Mouse (Mus musculus): ENCODE data around the gene Ube2l3. TPM values are rescaled to one million over a fixed set of nuclear protein-coding genes. Genes with fewer than 3 reads are reported as not detected.

Ube2l3 gene
- total and polyA plus RNA-seq, 2 experiments from 2014 or later = 108 to 310 TPM

DNA sequence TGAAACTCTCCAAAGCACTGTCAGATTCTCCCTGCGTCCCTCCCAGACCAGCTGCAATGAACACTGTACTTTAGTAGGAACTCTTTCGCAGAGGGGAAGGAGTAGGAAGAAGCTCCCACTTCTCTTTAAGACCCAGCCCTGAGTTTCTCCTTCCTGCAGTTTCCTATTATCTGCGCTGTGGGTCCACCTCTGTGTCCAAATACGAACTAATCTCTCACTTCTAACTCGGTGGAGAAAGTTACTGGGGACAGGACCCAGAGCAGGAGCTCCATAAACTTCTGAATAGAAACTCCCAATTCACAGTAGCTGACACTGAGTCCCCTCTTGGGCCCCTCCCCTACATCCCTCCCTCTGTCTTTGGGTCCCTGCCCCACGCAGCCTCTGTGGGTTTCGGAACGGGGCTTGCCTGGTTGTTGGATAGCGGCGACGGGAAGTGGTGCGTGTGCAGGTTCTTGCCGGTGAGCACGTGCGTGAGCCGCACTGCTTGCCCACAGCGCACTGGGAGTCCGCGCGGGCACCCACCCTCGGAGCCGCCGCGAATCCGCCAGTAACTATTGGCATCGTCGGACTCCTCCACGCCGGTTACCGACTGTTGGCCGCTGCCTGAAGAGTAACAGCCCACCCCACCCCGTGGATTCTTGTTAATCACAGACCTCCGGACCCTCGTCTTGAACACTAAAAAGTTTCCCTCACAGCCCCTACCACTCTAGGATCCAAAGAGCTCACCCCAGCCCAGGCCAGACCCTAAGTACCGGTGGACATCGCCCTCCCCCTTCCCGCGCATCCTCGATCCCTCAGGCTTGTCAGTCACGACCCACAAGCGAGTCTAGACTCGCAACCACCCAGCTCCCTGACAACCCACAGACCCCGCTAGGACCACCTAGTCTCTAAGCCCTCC lies 71.0 kb downstream of the Ube2l3 start:
- Histone ChIP-seq H3K9ac (replicated peaks; ENCODE audit: low read length, poor library complexity, severe bottlenecking) (peak overlapping the region; percentile 64), H3K4me1 (ENCODE audit: insufficient read depth, low read length) (peaks cover 6% of the 10 kb centered on the region; the same call in 1 of the 2 replicates), H3K4me3 (ENCODE audit: low read depth, low read length) (peak overlapping the region; percentile 78), H3K27ac (ENCODE audit: low read depth, low read length) (no peak overlapping the region), H3K9me3 (ENCODE audit: low read length) (no peaks in the 10 kb centered on the region), H3K27me3 (ENCODE audit: insufficient read depth, low read length) (no peaks in the 10 kb centered on the region), H3K4me2 (ENCODE audit: low read depth, low read length, poor library complexity, severe bottlenecking) (peak overlapping the region; percentile 98), H3K36me3 (ENCODE audit: insufficient read depth, low read length) (no peaks in the 10 kb centered on the region)
- DNase-seq (ENCODE audit: low spot score) (no peak), ATAC-seq (ENCODE audit: low FRiP score) (peak; percentile 71)
- 2% methylated on average over 43 of the region's 43 CpGs for WGBS
- TF ChIP-seq CTCF (IDR thresholded peaks at IDR 0.05) = no peak; the same call in 1 of the 2 replicates

DNA sequence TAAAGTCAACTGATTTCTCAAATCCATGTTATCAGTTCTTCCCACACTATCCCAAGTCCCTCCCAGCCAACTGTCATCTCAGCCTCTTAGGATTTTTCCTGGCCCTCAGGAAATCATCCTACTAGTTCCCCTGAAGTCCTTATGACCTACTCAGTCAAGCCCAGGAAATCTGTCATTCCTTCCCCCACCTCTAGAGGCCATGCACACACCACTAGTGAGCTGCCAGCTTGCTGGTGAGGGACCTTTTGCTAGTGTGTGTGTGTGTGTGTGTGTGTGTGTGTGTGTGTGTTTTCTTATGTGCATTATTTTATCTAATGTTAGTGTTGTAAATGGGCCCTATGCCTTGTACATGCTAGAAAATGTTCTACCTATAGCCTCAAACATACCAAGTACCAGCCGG lies 75.2 kb downstream of the Ube2l3 start:
- Histone ChIP-seq H3K4me2 (ENCODE audit: low read depth, low read length, poor library complexity, severe bottlenecking) (no peak overlapping the region), H3K9ac (replicated peaks; ENCODE audit: low read length, poor library complexity, severe bottlenecking) (no peak overlapping the region), H3K4me3 (ENCODE audit: low read depth, low read length) (no peak overlapping the region), H3K4me1 (ENCODE audit: insufficient read depth, low read length) (peaks cover 10% of the 10 kb centered on the region; the same call in 1 of the 2 replicates), H3K9me3 (ENCODE audit: low read length) (no peaks in the 10 kb centered on the region), H3K27ac (ENCODE audit: low read depth, low read length) (no peak overlapping the region), H3K27me3 (ENCODE audit: insufficient read depth, low read length) (no peaks in the 10 kb centered on the region), H3K36me3 (ENCODE audit: insufficient read depth, low read length) (no peaks in the 10 kb centered on the region)
- ATAC-seq (ENCODE audit: low FRiP score) = no peak
- peak; percentile 31 for DNase-seq (ENCODE audit: low spot score)
- 95% methylated on average over 1 of the region's 1 CpGs for WGBS
- TF ChIP-seq CTCF (IDR thresholded peaks at IDR 0.05) = peak; percentile 64

DNA sequence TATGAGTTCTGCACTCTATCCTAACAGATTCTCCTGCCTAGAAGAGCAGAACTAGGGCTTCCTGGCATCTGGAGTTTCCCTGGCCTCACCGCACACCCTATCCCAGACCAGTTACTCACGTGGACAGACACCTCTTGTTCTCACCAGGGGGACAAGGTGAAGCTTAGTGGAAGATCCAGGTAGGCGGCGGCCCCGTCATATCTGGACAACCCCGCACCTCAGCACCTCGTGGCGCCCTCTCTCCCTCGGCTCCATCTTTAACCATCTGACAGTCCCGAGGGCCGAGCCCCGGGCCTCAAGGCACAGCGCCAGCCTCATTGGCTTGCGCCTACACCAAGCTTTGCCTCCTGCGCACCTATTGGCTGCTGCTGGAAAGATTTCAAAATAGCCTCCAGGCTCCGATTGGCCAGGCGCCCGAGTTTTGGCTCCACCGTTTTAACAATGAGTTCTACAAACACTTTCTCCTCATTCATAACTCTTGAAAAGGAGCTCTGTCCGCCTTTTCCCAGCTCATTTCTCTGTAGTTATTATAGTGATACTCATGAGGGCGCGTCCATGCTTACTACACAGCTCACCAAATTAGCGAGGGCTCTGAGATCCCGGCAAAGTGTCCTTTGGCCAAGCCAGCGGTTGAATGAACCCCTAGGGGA lies 77.5 kb downstream of the Ube2l3 start, which contains the start of gene 2610318N02Rik:
Gene 2610318N02Rik (minus strand): TSS at position 297 of the 650 bp plus-strand sequence.
- H3K9ac ChIP-seq (replicated peaks; ENCODE audit: low read length, poor library complexity, severe bottlenecking) = peak within 1 kb of the TSS; percentile 51
- H3K27me3 ChIP-seq (ENCODE audit: insufficient read depth, low read length) = no peaks in the 10 kb centered on the region

DNA sequence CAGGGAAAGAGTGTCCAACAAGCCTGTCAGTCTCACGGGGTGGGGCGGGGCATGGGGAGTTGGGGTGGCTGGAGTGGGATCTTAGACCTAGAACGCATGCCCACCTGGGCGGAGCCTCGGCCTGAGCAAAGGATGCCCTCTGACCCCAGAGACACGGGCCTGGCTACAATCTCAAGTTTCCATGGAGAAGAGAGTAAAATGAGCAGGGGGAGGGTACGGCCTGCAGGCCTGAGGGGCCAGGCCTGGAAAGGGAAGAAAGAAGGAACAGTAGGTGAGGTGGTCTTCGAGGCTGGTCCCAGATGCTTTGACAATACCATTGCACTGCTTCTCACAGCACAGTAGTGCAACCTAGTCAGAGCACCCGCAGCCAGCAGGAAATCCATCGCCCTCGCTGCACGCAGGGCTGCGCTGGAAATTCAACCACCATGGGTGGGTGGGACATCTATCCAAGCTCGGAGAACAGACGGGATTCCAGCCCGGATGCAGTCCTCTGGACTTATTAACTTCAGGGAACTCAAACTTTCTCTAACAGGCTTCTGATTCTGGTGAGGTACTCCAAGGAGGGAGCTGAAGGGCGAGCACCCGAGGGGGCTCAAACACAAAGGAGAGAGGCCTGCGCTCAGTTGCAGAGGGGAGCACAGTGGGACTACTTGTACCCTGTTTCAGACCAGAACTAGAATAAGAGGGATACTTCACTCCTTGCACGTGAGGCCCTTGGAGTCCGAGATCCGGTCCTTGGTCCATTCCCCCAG lies 78.2 kb downstream of the Ube2l3 start:
- no peak overlapping the region for H3K27ac ChIP-seq (ENCODE audit: low read depth, low read length)
- 3% methylated on average over 22 of the region's 22 CpGs for WGBS
- peak overlapping the region; percentile 58 for H3K4me2 ChIP-seq (ENCODE audit: low read depth, low read length, poor library complexity, severe bottlenecking)
- H3K4me1 ChIP-seq (ENCODE audit: insufficient read depth, low read length) = peaks cover 3% of the 10 kb centered on the region; the same call in 1 of the 2 replicates
- H3K36me3 ChIP-seq (ENCODE audit: insufficient read depth, low read length) = no peaks in the 10 kb centered on the region
- peak overlapping the region; percentile 51 for H3K9ac ChIP-seq (replicated peaks; ENCODE audit: low read length, poor library complexity, severe bottlenecking)
- no peak for TF ChIP-seq CTCF (IDR thresholded peaks at IDR 0.05)
- H3K9me3 ChIP-seq (ENCODE audit: low read length) = no peaks in the 10 kb centered on the region
- ATAC-seq (ENCODE audit: low FRiP score) = 0 out of 2 replicates have a peak, but pooled peaks have one; percentile 7
- no peaks in the 10 kb centered on the region for H3K27me3 ChIP-seq (ENCODE audit: insufficient read depth, low read length)
- H3K4me3 ChIP-seq (ENCODE audit: low read depth, low read length) = peak overlapping the region; percentile 36
- no peak for DNase-seq (ENCODE audit: low spot score)

More for the DNA sequence above, 77.5 kb downstream of the Ube2l3 start, which contains the start of gene 2610318N02Rik:
- H3K4me2 ChIP-seq (ENCODE audit: low read depth, low read length, poor library complexity, severe bottlenecking) = peak within 1 kb of the TSS; percentile 58
- no peak within 1 kb of the TSS for H3K27ac ChIP-seq (ENCODE audit: low read depth, low read length)
- WGBS = 1% methylated on average over 25 of the region's 25 CpGs
- peak within 1 kb of the TSS; percentile 36 for H3K4me3 ChIP-seq (ENCODE audit: low read depth, low read length)
- no peaks in the 10 kb centered on the region for H3K9me3 ChIP-seq (ENCODE audit: low read length)
- peak; percentile 87 for ATAC-seq (ENCODE audit: low FRiP score)
- TF ChIP-seq CTCF (IDR thresholded peaks at IDR 0.05) = peak; percentile 18; the same call in 1 of the 2 replicates
- H3K4me1 ChIP-seq (ENCODE audit: insufficient read depth, low read length) = peaks cover 3% of the 10 kb centered on the region; the same call in 1 of the 2 replicates
- DNase-seq (ENCODE audit: low spot score) = peak; percentile 91
- H3K36me3 ChIP-seq (ENCODE audit: insufficient read depth, low read length) = no peaks in the 10 kb centered on the region

DNA sequence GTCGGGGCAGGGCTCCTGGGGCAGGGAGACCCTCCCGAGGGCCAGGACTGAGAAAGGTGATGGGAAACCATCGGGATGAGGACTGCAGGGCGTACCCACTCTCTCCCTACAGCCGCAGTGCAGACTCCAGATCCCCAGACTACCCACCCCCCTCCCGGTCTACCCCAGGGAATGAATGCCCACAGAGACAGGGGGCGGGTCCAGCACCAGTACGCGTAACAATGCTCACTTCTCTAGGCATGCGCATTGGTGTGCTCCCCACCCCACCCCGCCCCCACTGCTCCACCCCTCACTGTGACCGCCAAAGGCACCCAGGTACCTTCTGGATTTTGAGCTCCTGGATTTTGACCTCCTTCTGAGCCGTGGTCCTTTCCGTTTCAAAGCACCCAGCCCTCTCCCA lies 80.9 kb downstream of the Ube2l3 start:
- H3K27ac ChIP-seq (ENCODE audit: low read depth, low read length) = no peak overlapping the region
- no peak for DNase-seq (ENCODE audit: low spot score)
- no peaks in the 10 kb centered on the region for H3K9me3 ChIP-seq (ENCODE audit: low read length)
- peaks cover 3% of the 10 kb centered on the region; the same call in 1 of the 2 replicates for H3K4me1 ChIP-seq (ENCODE audit: insufficient read depth, low read length)
- no peaks in the 10 kb centered on the region for H3K27me3 ChIP-seq (ENCODE audit: insufficient read depth, low read length)
- ATAC-seq (ENCODE audit: low FRiP score) = no peak
- 50% methylated on average over 14 of the region's 14 CpGs for WGBS
- H3K36me3 ChIP-seq (ENCODE audit: insufficient read depth, low read length) = no peaks in the 10 kb centered on the region
- H3K4me2 ChIP-seq (ENCODE audit: low read depth, low read length, poor library complexity, severe bottlenecking) = peak overlapping the region; percentile 15
- H3K4me3 ChIP-seq (ENCODE audit: low read depth, low read length) = no peak overlapping the region
- H3K9ac ChIP-seq (replicated peaks; ENCODE audit: low read length, poor library complexity, severe bottlenecking) = no peak overlapping the region
- no peak for TF ChIP-seq CTCF (IDR thresholded peaks at IDR 0.05)
